Mouse (Mus musculus): ENCODE measurements around the gene Gm20425. TPM values are rescaled to one million over a fixed set of nuclear protein-coding genes. Genes with fewer than 3 reads are reported as not detected.

Gene Gm20425
- polyA plus RNA-seq, 1 experiment from 2014 or later, result 0.35 TPM

GRCm38 (mm10) chr9:103234565-103235165 is 4.6 kb upstream of the Gm20425 start:
- peaks cover 15% of the 10 kb centered on the region for H3K4me1 ChIP-seq
- H3K4me2 ChIP-seq, result no peak overlapping the region
- H3K9me3 ChIP-seq (replicated peaks), result no peaks in the 10 kb centered on the region
- no peak for ATAC-seq (ENCODE audit: low FRiP score)
- no peaks in the 10 kb centered on the region for H3K27me3 ChIP-seq (replicated peaks)
- no peak overlapping the region for H3K27ac ChIP-seq (replicated peaks)
- 52% methylated on average over 7 of the region's 7 CpGs for WGBS
- H3K4me3 ChIP-seq (replicated peaks), result no peak overlapping the region
- H3K36me3 ChIP-seq, result no peaks in the 10 kb centered on the region
- no peak overlapping the region for H3K9ac ChIP-seq (replicated peaks)

GRCm38 (mm10) chr9:103234059-103234458 is 4.0 kb upstream of the Gm20425 start:
- WGBS, result 88% methylated on average over 7 of the region's 7 CpGs
- Histone ChIP-seq H3K27ac (replicated peaks) (no peak overlapping the region), H3K4me3 (replicated peaks) (no peak overlapping the region), H3K4me1 (peaks cover 15% of the 10 kb centered on the region), H3K9me3 (replicated peaks) (no peaks in the 10 kb centered on the region), H3K27me3 (replicated peaks) (no peaks in the 10 kb centered on the region), H3K9ac (replicated peaks) (no peak overlapping the region), H3K4me2 (no peak overlapping the region), H3K36me3 (no peaks in the 10 kb centered on the region)
- ATAC-seq (ENCODE audit: low FRiP score), result no peak

GRCm38 (mm10) chr9:103233006-103233395 is 2.9 kb upstream of the Gm20425 start:
- 80% methylated on average over 7 of the region's 7 CpGs for WGBS
- H3K4me1 ChIP-seq, result peaks cover 15% of the 10 kb centered on the region
- no peak overlapping the region for H3K4me3 ChIP-seq (replicated peaks)
- H3K27me3 ChIP-seq (replicated peaks), result no peaks in the 10 kb centered on the region
- H3K4me2 ChIP-seq, result no peak overlapping the region
- no peak overlapping the region for H3K9ac ChIP-seq (replicated peaks)
- no peaks in the 10 kb centered on the region for H3K36me3 ChIP-seq
- no peak overlapping the region for H3K27ac ChIP-seq (replicated peaks)
- no peak for ATAC-seq (ENCODE audit: low FRiP score)
- H3K9me3 ChIP-seq (replicated peaks), result no peaks in the 10 kb centered on the region

- no peaks in the 10 kb centered on the region for H3K9me3 ChIP-seq (replicated peaks)
- 89% methylated on average over 7 of the region's 7 CpGs for WGBS
- H3K9ac ChIP-seq (replicated peaks), result no peak overlapping the region
Observed at GRCm38 (mm10) chr9:103232232-103233005, 2.3 kb upstream of the Gm20425 start.

GRCm38 (mm10) chr9:103229037-103229867 is 855 bp downstream of the Gm20425 start:
- no peak for ATAC-seq (ENCODE audit: low FRiP score)
- peak overlapping the region; percentile 53 for H3K4me2 ChIP-seq
- 0 out of 2 replicates have a peak overlapping the region, but pooled peaks have one; percentile 19 for H3K4me3 ChIP-seq (replicated peaks)
- H3K36me3 ChIP-seq, result no peaks in the 10 kb centered on the region
- 83% methylated on average over 15 of the region's 15 CpGs for WGBS
- H3K27me3 ChIP-seq (replicated peaks), result no peaks in the 10 kb centered on the region
- no peak overlapping the region for H3K27ac ChIP-seq (replicated peaks)
- no peak overlapping the region for H3K9ac ChIP-seq (replicated peaks)
- H3K4me1 ChIP-seq, result peaks cover 15% of the 10 kb centered on the region
- no peaks in the 10 kb centered on the region for H3K9me3 ChIP-seq (replicated peaks)

More at GRCm38 (mm10) chr9:103232232-103233005, 2.3 kb upstream of the Gm20425 start:
- Histone ChIP-seq H3K27ac (replicated peaks) (no peak overlapping the region), H3K36me3 (no peaks in the 10 kb centered on the region), H3K4me3 (replicated peaks) (no peak overlapping the region), H3K4me1 (peaks cover 15% of the 10 kb centered on the region), H3K27me3 (replicated peaks) (no peaks in the 10 kb centered on the region), H3K4me2 (no peak overlapping the region)
- ATAC-seq (ENCODE audit: low FRiP score), result no peak

DNA sequence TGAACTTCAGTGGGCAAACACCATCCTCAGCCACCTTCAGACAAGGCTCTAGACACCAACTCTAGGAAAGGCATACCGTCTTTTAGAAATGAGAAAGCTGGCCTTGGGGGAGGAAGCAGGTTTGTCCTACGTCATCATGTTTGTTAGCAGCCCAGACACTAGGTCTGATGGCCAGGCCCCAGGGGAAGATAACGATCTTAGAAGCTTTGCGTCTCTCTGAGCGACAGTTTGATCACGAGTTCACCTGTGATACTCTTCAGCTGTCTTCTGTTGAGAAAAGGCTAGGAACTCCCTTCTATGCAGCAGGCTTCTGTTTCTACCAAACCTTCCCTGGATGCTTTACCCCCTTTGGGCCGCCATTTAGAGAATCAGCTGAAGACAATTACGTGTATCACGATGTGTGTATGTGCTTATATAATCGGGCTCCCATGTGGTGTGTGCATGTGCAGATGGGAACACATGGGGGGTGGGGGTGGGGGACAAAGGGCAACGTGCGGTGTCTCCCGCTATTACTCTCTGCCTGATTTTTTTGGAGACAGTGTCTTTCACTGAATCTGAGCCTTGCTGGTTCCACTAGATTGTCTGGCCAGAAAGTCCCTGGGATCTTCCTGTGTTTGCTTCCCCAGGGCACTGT is 1.6 kb downstream of the Gm20425 start:
- Histone ChIP-seq H3K9me3 (replicated peaks) (no peaks in the 10 kb centered on the region), H3K4me3 (replicated peaks) (no peak overlapping the region), H3K4me2 (no peak overlapping the region), H3K27ac (replicated peaks) (no peak overlapping the region), H3K4me1 (peaks cover 15% of the 10 kb centered on the region), H3K27me3 (replicated peaks) (no peaks in the 10 kb centered on the region), H3K9ac (replicated peaks) (no peak overlapping the region), H3K36me3 (no peaks in the 10 kb centered on the region)
- 78% methylated on average over 13 of the region's 13 CpGs for WGBS
- ATAC-seq (ENCODE audit: low FRiP score), result no peak

DNA sequence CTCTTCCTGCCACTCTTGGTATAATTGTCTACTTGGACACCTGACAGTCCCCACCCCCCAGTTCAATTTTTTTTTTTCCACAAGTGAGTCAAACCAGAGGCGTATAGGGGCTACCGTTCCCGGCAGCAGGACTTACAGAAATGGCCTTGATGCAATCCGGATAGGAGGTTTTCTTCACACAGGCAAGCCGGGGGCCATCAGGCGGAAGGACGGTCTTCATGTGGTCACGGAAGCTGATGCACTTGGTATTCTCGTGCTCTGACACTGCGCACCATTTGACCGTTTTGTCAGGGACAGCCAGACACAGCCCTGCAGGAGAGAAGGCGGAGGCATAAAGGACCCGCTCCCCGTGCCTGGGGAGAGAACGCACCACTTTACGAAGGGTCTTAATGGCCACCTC is 2.3 kb downstream of the Gm20425 start:
- no peak overlapping the region for H3K4me3 ChIP-seq (replicated peaks)
- no peak overlapping the region for H3K9ac ChIP-seq (replicated peaks)
- no peak overlapping the region for H3K27ac ChIP-seq (replicated peaks)
- no peaks in the 10 kb centered on the region for H3K36me3 ChIP-seq
- 88% methylated on average over 16 of the region's 16 CpGs for WGBS
- H3K27me3 ChIP-seq (replicated peaks), result no peaks in the 10 kb centered on the region
- H3K4me2 ChIP-seq, result no peak overlapping the region
- peaks cover 15% of the 10 kb centered on the region for H3K4me1 ChIP-seq
- no peak for ATAC-seq (ENCODE audit: low FRiP score)
- no peaks in the 10 kb centered on the region for H3K9me3 ChIP-seq (replicated peaks)

- WGBS, result 90% methylated on average over 15 of the region's 15 CpGs
- no peak overlapping the region for H3K4me2 ChIP-seq
- peaks cover 15% of the 10 kb centered on the region for H3K4me1 ChIP-seq
- no peaks in the 10 kb centered on the region for H3K36me3 ChIP-seq
- H3K9me3 ChIP-seq (replicated peaks), result no peaks in the 10 kb centered on the region
- no peak overlapping the region for H3K27ac ChIP-seq (replicated peaks)
- H3K4me3 ChIP-seq (replicated peaks), result no peak overlapping the region
- no peak for ATAC-seq (ENCODE audit: low FRiP score)
- no peaks in the 10 kb centered on the region for H3K27me3 ChIP-seq (replicated peaks)
- H3K9ac ChIP-seq (replicated peaks), result no peak overlapping the region
Observed at GRCm38 (mm10) chr9:103226806-103227205, 3.3 kb downstream of the Gm20425 start.

GRCm38 (mm10) chr9:103225464-103225863 is 4.6 kb downstream of the Gm20425 start:
- Histone ChIP-seq H3K27me3 (replicated peaks) (no peaks in the 10 kb centered on the region), H3K27ac (replicated peaks) (no peak overlapping the region), H3K4me3 (replicated peaks) (no peak overlapping the region), H3K9ac (replicated peaks) (no peak overlapping the region), H3K4me2 (no peak overlapping the region), H3K36me3 (no peaks in the 10 kb centered on the region), H3K9me3 (replicated peaks) (no peaks in the 10 kb centered on the region), H3K4me1 (peaks cover 6% of the 10 kb centered on the region)
- 72% methylated on average over 3 of the region's 3 CpGs for WGBS
- no peak for ATAC-seq (ENCODE audit: low FRiP score)

DNA sequence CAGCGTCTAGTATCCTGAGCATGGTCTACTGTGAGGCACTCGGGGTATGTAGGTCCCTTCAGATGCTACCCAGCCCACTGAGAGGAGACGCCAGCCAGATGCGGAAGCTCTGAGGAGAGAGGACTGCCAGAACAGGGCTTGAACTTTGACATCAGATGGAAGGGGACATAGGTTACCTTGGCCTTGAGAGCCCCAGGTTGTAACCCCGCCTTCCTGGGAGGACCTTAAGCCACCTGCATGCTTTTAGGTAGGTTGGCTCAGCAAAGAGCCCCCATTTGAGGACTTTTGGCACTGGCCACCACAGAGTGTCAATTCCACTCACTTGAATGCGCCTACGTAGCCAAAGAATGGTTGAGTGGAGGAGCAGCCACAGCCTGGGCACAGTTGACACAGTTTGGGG is 5.4 kb downstream of the Gm20425 start:
- ATAC-seq (ENCODE audit: low FRiP score), result no peak
- Histone ChIP-seq H3K9ac (replicated peaks) (no peak overlapping the region), H3K27ac (replicated peaks) (no peak overlapping the region), H3K27me3 (replicated peaks) (no peaks in the 10 kb centered on the region), H3K4me1 (no peaks in the 10 kb centered on the region), H3K9me3 (replicated peaks) (no peaks in the 10 kb centered on the region), H3K4me2 (no peak overlapping the region), H3K36me3 (no peaks in the 10 kb centered on the region), H3K4me3 (replicated peaks) (no peak overlapping the region)
- 95% methylated on average over 7 of the region's 7 CpGs for WGBS

DNA sequence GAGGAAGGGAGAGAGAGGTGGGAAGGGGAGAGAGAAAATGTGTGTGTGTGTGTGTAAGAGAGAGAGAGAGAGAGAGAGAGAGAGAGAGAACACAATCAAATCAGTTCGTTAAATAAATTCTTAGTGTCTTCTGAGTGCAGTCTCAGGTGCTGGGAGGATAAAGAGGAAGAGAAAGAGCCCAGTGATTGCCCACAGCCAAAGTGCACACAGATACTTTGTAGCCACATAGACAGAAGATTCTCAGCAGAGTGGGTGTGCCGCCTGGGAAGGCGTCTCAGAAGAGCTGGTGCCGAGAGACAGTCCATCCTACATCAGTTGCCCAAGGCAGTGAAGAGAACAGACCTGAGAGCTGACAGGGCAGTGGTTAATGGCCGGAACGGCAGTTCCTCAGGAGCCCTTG is 15.8 kb downstream of the Gm20425 start:
- no peaks in the 10 kb centered on the region; the same call in 1 of the 2 replicates for H3K36me3 ChIP-seq
- 0 out of 2 replicates have a peak, but pooled peaks cover under 1% of the 10 kb centered on the region for H3K4me1 ChIP-seq
- WGBS, result 84% methylated on average over 6 of the region's 6 CpGs
- H3K27me3 ChIP-seq (replicated peaks), result no peaks in the 10 kb centered on the region
- ATAC-seq (ENCODE audit: low FRiP score), result no peak
- no peak overlapping the region for H3K27ac ChIP-seq (replicated peaks)
- H3K9me3 ChIP-seq (replicated peaks), result no peaks in the 10 kb centered on the region
- no peak overlapping the region for H3K4me2 ChIP-seq
- no peak overlapping the region for H3K9ac ChIP-seq (replicated peaks)
- no peak overlapping the region for H3K4me3 ChIP-seq (replicated peaks)

Measured in neural tube, embryonic 15.5 days (tissue).